ENCODE assay signal across 12 mouse cellular contexts in genomic region chr7:79771561-79772512, GRCm38 (mm10). TPM values are rescaled to one million over a fixed set of nuclear protein-coding genes. Genes with fewer than 3 reads are reported as not detected.
DNase-seq lines count a peak whose midpoint lies in the region; ATAC-seq lines count a peak whose summit lies in the region.
"Had no signal": no experiment of that assay in that cellular context is flagged by ENCODE, and none has a peak within 500 bp of the region (broad histone marks: within the 10 kb centered on the region; RNA-seq: fewer than 3 reads in every experiment).

No protein-coding gene starts in this region.

- H3K36me3 ChIP-seq in heart, embryonic 14.5 days (ENCODE audit: control insufficient read depth, insufficient read depth, low read length) = no peaks in the 10 kb centered on the region
- no peaks in the 10 kb centered on the region for H3K36me3 ChIP-seq in lung, embryonic 15.5 days
- H3K36me3 ChIP-seq: hindbrain, embryonic 10.5 days; liver, embryonic 15.5 days had no signal

- 25% methylated on average over 15 of the region's 15 CpGs for WGBS in heart, embryonic 14.5 days
- 45% methylated on average over 15 of the region's 15 CpGs for WGBS in lung, embryonic 15.5 days

- DNase-seq in heart, adult 11 months = no peak
- DNase-seq in lung, postnatal 36 days = no peak
- peak; percentile 76 for DNase-seq in brain, adult 2 months (ENCODE audit: low read depth, low spot score)
- peak; percentile 34 for DNase-seq in telencephalon, adult 2 months (ENCODE audit: low read depth, low spot score)
- no peak for DNase-seq in urinary bladder, adult 18-20 months (ENCODE audit: low spot score in 2 of 2)
- DNase-seq: cerebellum, adult 9-11 months; kidney, adult 8-10 months; thymus, postnatal 25 days had no signal

- H3K27me3 ChIP-seq in heart, embryonic 14.5 days (ENCODE audit: control insufficient read depth, insufficient read depth, low read length) = no peaks in the 10 kb centered on the region
- H3K27me3 ChIP-seq in lung, embryonic 15.5 days = no peaks in the 10 kb centered on the region; the same call in 1 of the 2 replicates
- H3K27me3 ChIP-seq: liver, embryonic 15.5 days had no signal

- peak overlapping the region; percentile 28 for H3K4me2 ChIP-seq in heart, embryonic 14.5 days (ENCODE audit: low read length)
- H3K4me2 ChIP-seq in lung, embryonic 15.5 days = no peak overlapping the region
- H3K4me2 ChIP-seq: liver, embryonic 15.5 days had no signal

- H3K4me1 ChIP-seq in heart, embryonic 14.5 days (ENCODE audit: control insufficient read depth in 2 of 2, insufficient read depth in 2 of 2, low read length in 2 of 2) = peaks cover 14 to 19% of the 10 kb centered on the region in 2 experiments
- H3K4me1 ChIP-seq in lung, embryonic 15.5 days = no peaks in the 10 kb centered on the region
- H3K4me1 ChIP-seq: liver, embryonic 15.5 days had no signal

- H3K9me3 ChIP-seq in heart, embryonic 14.5 days (ENCODE audit: control insufficient read depth, low read length) = no peaks in the 10 kb centered on the region
- H3K9me3 ChIP-seq in lung, embryonic 15.5 days = no peaks in the 10 kb centered on the region
- H3K9me3 ChIP-seq: hindbrain, embryonic 10.5 days; liver, embryonic 15.5 days had no signal

- no peak overlapping the region for H3K9ac ChIP-seq in heart, embryonic 14.5 days (ENCODE audit: low read length)
- H3K9ac ChIP-seq in lung, embryonic 15.5 days = no peak overlapping the region
- H3K9ac ChIP-seq: liver, embryonic 15.5 days had no signal

- peak overlapping the region; percentile 75 to 88 for H3K27ac ChIP-seq in heart, embryonic 14.5 days (replicated peaks in 1 of 2; ENCODE audit: control insufficient read depth in 1 of 2, insufficient read depth in 1 of 2, low read depth in 2 of 2, low read length in 2 of 2)
- no peak overlapping the region for H3K27ac ChIP-seq in lung, embryonic 15.5 days
- H3K27ac ChIP-seq: liver, embryonic 15.5 days had no signal

- H3K4me3 ChIP-seq in heart, embryonic 14.5 days (ENCODE audit: control insufficient read depth in 1 of 2, insufficient read depth in 1 of 2, low read depth in 1 of 2, low read length in 2 of 2) = no peak overlapping the region
- H3K4me3 ChIP-seq in lung, embryonic 15.5 days = no peak overlapping the region
- H3K4me3 ChIP-seq: hindbrain, embryonic 10.5 days; liver, embryonic 15.5 days had no signal

- peak; percentile 62; the same call in 1 of the 2 replicates for ATAC-seq in heart, embryonic 14.5 days (ENCODE audit: insufficient number of reproducible peaks, insufficient read depth, low FRiP score, low read depth)
- ATAC-seq in lung, embryonic 15.5 days (ENCODE audit: borderline replicate concordance, extremely low read depth, low FRiP score, low TSS enrichment) = peak; percentile 27; the same call in 1 of the 2 replicates

RNA-seq across cellular contexts. Expression of gene Mesp1, which starts 21.8 kb away (rescaled TPM):
- polyA plus RNA-seq in heart, embryonic 14.5 days (2014; fragmentation: Nextera tagmentation; extraction: Ambion mirVana) = not detected in 2 replicates
- polyA plus RNA-seq in lung, embryonic 15.5 days (2015; fragmentation: Nextera tagmentation; extraction: Ambion mirVana) = not detected in 2 replicates
- polyA plus RNA-seq: hindbrain, embryonic 10.5 days; liver, embryonic 15.5 days had no signal

RNA-seq across cellular contexts. Expression of gene Wdr93, which starts 28.9 kb away (rescaled TPM):
- 0.39 and 0.50 TPM in 2 replicates for polyA plus RNA-seq in heart, embryonic 14.5 days (2014; fragmentation: Nextera tagmentation; extraction: Ambion mirVana)
- 0.78 and 0.86 TPM in 2 replicates for polyA plus RNA-seq in lung, embryonic 15.5 days (2015; fragmentation: Nextera tagmentation; extraction: Ambion mirVana)

RNA-seq across cellular contexts. Expression of gene Pex11a, which starts 28.9 kb away (rescaled TPM):
- polyA plus RNA-seq in heart, embryonic 14.5 days (2014; fragmentation: Nextera tagmentation; extraction: Ambion mirVana) = 9.4 and 9.8 TPM in 2 replicates
- polyA plus RNA-seq in lung, embryonic 15.5 days (2015; fragmentation: Nextera tagmentation; extraction: Ambion mirVana) = 10.2 and 12.1 TPM in 2 replicates

RNA-seq across cellular contexts. Expression of gene Mesp2, which starts 38.7 kb away (rescaled TPM):
- polyA plus RNA-seq in heart, embryonic 14.5 days (2014; fragmentation: Nextera tagmentation; extraction: Ambion mirVana) = 0.27 and 0.59 TPM in 2 replicates
- 0.48 and 0.56 TPM in 2 replicates for polyA plus RNA-seq in lung, embryonic 15.5 days (2015; fragmentation: Nextera tagmentation; extraction: Ambion mirVana)
- polyA plus RNA-seq: liver, embryonic 15.5 days had no signal

RNA-seq across cellular contexts. Expression of gene Plin1, which starts 39.1 kb away (rescaled TPM):
- not detected in 2 replicates for polyA plus RNA-seq in heart, embryonic 14.5 days (2014; fragmentation: Nextera tagmentation; extraction: Ambion mirVana)
- not detected in 2 replicates for polyA plus RNA-seq in lung, embryonic 15.5 days (2015; fragmentation: Nextera tagmentation; extraction: Ambion mirVana)
- polyA plus RNA-seq: hindbrain, embryonic 10.5 days; liver, embryonic 15.5 days had no signal

Comparison
In these comparisons a context has a peak if more than half of its experiments do, and no peak if none do; other contexts are left out.
1. DNase-seq: peak in brain, adult 2 months (single experiment) and telencephalon, adult 2 months (single experiment); none in heart, adult 11 months (single experiment), lung, postnatal 36 days (single experiment) and urinary bladder, adult 18-20 months (0 of 2).